Comparison of ENCODE assay signal across 8 mouse cellular contexts in the genomic region with DNA sequence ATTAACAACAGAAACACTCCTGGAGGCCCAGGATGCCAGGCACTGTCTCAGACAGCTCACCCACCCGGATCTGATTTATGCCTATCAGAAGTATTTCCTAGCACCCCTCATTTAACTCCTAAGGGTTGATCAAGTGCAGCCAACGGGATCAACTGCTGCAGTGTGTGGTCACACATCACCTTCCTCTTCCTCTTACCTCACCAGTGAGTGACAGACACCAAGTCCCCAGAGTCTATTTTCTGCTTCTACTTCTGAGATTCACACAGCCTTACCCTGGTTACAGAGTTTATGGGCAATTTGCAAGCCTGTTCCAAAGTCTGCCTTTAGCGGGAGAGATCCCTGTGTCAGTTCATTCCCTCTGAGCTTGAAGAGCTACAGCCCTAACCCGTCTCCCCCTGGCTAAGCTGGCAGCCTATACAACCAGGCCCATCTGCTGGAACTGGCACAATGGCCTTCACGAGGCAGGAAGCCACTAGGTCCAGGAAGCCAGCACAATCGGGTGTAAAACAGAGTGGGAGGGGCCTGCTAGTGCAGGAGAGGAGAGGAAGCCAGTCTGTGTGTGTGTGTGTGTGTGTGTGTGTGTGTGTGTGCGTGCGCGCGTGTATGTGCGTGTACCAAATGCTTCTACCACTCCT.
A peak's percentile ranks its signal among the peaks of the same experiment; 100 is the strongest.
DNase-seq lines count a peak whose midpoint lies in the region; ATAC-seq and TF ChIP-seq lines count a peak whose summit lies in the region.

No protein-coding gene starts in this region.

- H3K9ac ChIP-seq in heart, embryonic 16.5 days (ENCODE audit: low read length): 0 out of 2 replicates have a peak overlapping the region, but pooled peaks have one; percentile 6
- peak overlapping the region; percentile 54 for H3K9ac ChIP-seq in kidney, embryonic 16.5 days (replicated peaks; ENCODE audit: low read length)

- TF ChIP-seq CTCF in gastrocnemius, adult 2 months (IDR thresholded peaks at IDR 0.05): no peak
- no peak for TF ChIP-seq CTCF in thymus, adult 2 months (IDR thresholded peaks at IDR 0.05; ENCODE audit: borderline replicate concordance, control insufficient read depth, extremely low read depth, insufficient read depth, low read length, poor library complexity)

- DNase-seq in gastrocnemius, adult 2 months: peak; percentile 50
- no peak for DNase-seq in gastrocnemius, adult 18-20 months (ENCODE audit: low spot score)
- peak; percentile 90 to 92 for DNase-seq in cerebellum, postnatal 25 days
- peak; percentile 82 for DNase-seq in thymus, adult 2 months
- no peak for DNase-seq in layer of hippocampus, adult 11-12 months (ENCODE audit: low spot score)

- 62% methylated on average over 11 of the region's 11 CpGs for WGBS in heart, embryonic 16.5 days
- WGBS in kidney, embryonic 16.5 days: 43% methylated on average over 11 of the region's 11 CpGs
- 15% methylated on average over 11 of the region's 11 CpGs for WGBS in thymus, adult 2 months

- peaks cover 33% of the 10 kb centered on the region for H3K4me1 ChIP-seq in heart, embryonic 16.5 days (ENCODE audit: control insufficient read depth, insufficient read depth, low read length)
- H3K4me1 ChIP-seq in kidney, embryonic 16.5 days (ENCODE audit: insufficient read depth, low read length): peaks cover 26% of the 10 kb centered on the region
- peaks cover 57% of the 10 kb centered on the region for H3K4me1 ChIP-seq in thymus, adult 2 months (replicated peaks; ENCODE audit: control insufficient read depth, insufficient read depth, low read length)

- H3K4me2 ChIP-seq in heart, embryonic 16.5 days (ENCODE audit: low read depth, low read length): peak overlapping the region; percentile 2; the same call in 1 of the 2 replicates
- H3K4me2 ChIP-seq in kidney, embryonic 16.5 days (replicated peaks; ENCODE audit: low read depth, low read length): 0 out of 2 replicates have a peak overlapping the region, but pooled peaks have one; percentile 9

- no peaks in the 10 kb centered on the region for H3K27me3 ChIP-seq in heart, embryonic 16.5 days (ENCODE audit: control insufficient read depth, insufficient read depth, low read length)
- H3K27me3 ChIP-seq in kidney, embryonic 16.5 days (ENCODE audit: insufficient read depth, low read length): no peaks in the 10 kb centered on the region
- no peaks in the 10 kb centered on the region for H3K27me3 ChIP-seq in thymus, adult 2 months (ENCODE audit: control insufficient read depth, insufficient read depth, low read length)

- H3K27ac ChIP-seq in gastrocnemius, adult 2 months: peak overlapping the region; percentile 79
- H3K27ac ChIP-seq in heart, embryonic 16.5 days (ENCODE audit: low read length): peak overlapping the region; percentile 81
- peak overlapping the region; percentile 94 for H3K27ac ChIP-seq in kidney, embryonic 16.5 days (ENCODE audit: low read length)
- H3K27ac ChIP-seq in thymus, adult 2 months (ENCODE audit: control insufficient read depth, insufficient read depth, low read length): peak overlapping the region; percentile 97

- peaks cover 15% of the 10 kb centered on the region for H3K36me3 ChIP-seq in heart, embryonic 16.5 days (ENCODE audit: control insufficient read depth, insufficient read depth)
- H3K36me3 ChIP-seq in kidney, embryonic 16.5 days (ENCODE audit: insufficient read depth, low read length): 0 out of 2 replicates have a peak, but pooled peaks cover 3% of the 10 kb centered on the region
- H3K36me3 ChIP-seq in thymus, adult 2 months (ENCODE audit: control insufficient read depth, insufficient read depth, low read length): no peaks in the 10 kb centered on the region

- no peaks in the 10 kb centered on the region; the same call in 1 of the 2 replicates for H3K9me3 ChIP-seq in heart, embryonic 16.5 days (replicated peaks; ENCODE audit: control insufficient read depth, low read length)
- no peaks in the 10 kb centered on the region for H3K9me3 ChIP-seq in kidney, embryonic 16.5 days (ENCODE audit: low read length)

- no peak overlapping the region for H3K4me3 ChIP-seq in gastrocnemius, adult 2 months
- H3K4me3 ChIP-seq in heart, embryonic 16.5 days (ENCODE audit: low read length): no peak overlapping the region
- H3K4me3 ChIP-seq in kidney, embryonic 16.5 days (ENCODE audit: low read length): no peak overlapping the region
- H3K4me3 ChIP-seq in thymus, adult 2 months (ENCODE audit: control insufficient read depth, insufficient read depth, low read length): no peak overlapping the region

- peak; percentile 59 for ATAC-seq in heart, embryonic 16.5 days (replicated peaks; ENCODE audit: extremely low read depth, insufficient read depth, low FRiP score)
- peak; percentile 49 for ATAC-seq in kidney, embryonic 16.5 days (ENCODE audit: low FRiP score, low TSS enrichment)
- peak; percentile 75 for ATAC-seq in megakaryocyte, adult 5-6 weeks (ENCODE audit: poor library complexity, severe bottlenecking)

- TF ChIP-seq POLR2A in thymus, adult 2 months (IDR thresholded peaks at IDR 0.05; ENCODE audit: control insufficient read depth, extremely low read depth, insufficient read depth, low read length, poor library complexity): peak; percentile 73; the same call in 1 of the 2 replicates

- intact Hi-C loops in gastrocnemius, adult 2 months (cut with DNase I): no loop called here

Comparison
In these comparisons a context has a peak if more than half of its experiments do, and no peak if none do; other contexts are left out.
1. DNase-seq: peak in gastrocnemius, adult 2 months (single experiment), cerebellum, postnatal 25 days (2 of 2) and thymus, adult 2 months (single experiment); none in gastrocnemius, adult 18-20 months (single experiment) and layer of hippocampus, adult 11-12 months (single experiment).
2. Peak in every context shown above with its lines, with median percentiles within 50 percentile points of each other: H3K27ac ChIP-seq and ATAC-seq.